Mouse (Mus musculus): ENCODE results near the gene Nlrc5. TPM values are rescaled to one million over a fixed set of nuclear protein-coding genes. Genes with fewer than 3 reads are reported as not detected.

Nlrc5 gene
- polyA plus RNA-seq, 1 experiment from 2014 or later = not detected

DNA sequence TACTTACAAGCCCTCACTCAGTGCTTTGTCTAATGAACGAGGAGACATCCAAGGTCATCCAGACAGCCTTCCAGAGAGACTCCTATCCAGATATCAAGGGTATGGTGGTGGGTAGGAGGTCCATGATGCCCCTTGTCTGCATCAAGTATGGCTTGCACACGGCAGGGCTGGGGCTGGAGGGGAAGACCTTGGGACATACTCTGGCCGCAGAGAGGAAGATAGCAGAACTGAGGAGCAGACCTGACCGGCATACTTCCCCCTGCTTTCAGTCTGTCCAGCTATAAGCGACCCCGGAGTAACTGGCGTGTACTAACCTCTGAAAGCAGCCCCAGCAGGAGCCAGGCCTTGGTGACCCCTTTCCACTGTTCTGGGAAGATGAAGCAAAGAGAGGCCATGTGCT is 24.6 kb upstream of the Nlrc5 start:
- no peaks in the 10 kb centered on the region for H3K36me3 ChIP-seq (ENCODE audit: control insufficient read depth, insufficient read depth, low read length)
- ATAC-seq (replicated peaks; ENCODE audit: low FRiP score) (no peak), DNase-seq (ENCODE audit: low spot score) (no peak)
- H3K9me3 ChIP-seq (ENCODE audit: control insufficient read depth, low read length) = no peaks in the 10 kb centered on the region
- no peak overlapping the region for H3K4me2 ChIP-seq
- peaks cover 11% of the 10 kb centered on the region for H3K4me1 ChIP-seq (replicated peaks; ENCODE audit: control insufficient read depth, insufficient read depth, low read length)
- no peak overlapping the region for H3K27ac ChIP-seq (ENCODE audit: low read depth, low read length)
- WGBS = 72% methylated on average over 7 of the region's 7 CpGs
- no peaks in the 10 kb centered on the region for H3K27me3 ChIP-seq (replicated peaks; ENCODE audit: control insufficient read depth, insufficient read depth, low read length)
- H3K4me3 ChIP-seq (ENCODE audit: low read depth, low read length) = no peak overlapping the region
- H3K9ac ChIP-seq (ENCODE audit: low read depth, low read length) = no peak overlapping the region

DNA sequence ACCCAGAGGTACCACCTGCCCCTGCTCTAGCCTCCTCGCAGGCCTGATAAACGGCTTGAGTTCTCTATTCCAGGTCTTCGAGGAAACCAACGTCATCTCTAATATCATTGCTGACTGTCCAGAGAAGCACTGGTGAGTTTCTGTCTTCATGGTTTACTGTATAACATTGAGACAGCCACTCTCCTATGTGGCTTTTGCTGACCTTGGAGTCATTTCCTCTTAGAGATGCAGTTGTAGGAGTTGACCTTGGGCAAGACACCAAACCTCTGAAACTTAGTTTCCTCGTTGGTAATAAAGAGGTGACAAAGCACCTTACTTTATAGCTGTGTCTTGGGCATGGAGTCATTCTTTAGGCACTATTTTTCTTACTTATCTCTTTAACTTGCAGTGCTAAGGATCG is 21.6 kb upstream of the Nlrc5 start:
- Histone ChIP-seq H3K27ac (ENCODE audit: low read depth, low read length) (no peak overlapping the region), H3K4me2 (no peak overlapping the region), H3K9ac (ENCODE audit: low read depth, low read length) (no peak overlapping the region), H3K4me1 (replicated peaks; ENCODE audit: control insufficient read depth, insufficient read depth, low read length) (peaks cover 11% of the 10 kb centered on the region), H3K9me3 (ENCODE audit: control insufficient read depth, low read length) (no peaks in the 10 kb centered on the region), H3K4me3 (ENCODE audit: low read depth, low read length) (no peak overlapping the region), H3K36me3 (ENCODE audit: control insufficient read depth, insufficient read depth, low read length) (no peaks in the 10 kb centered on the region), H3K27me3 (replicated peaks; ENCODE audit: control insufficient read depth, insufficient read depth, low read length) (no peaks in the 10 kb centered on the region)
- DNase-seq (ENCODE audit: low spot score) (no peak), ATAC-seq (replicated peaks; ENCODE audit: low FRiP score) (no peak)
- WGBS = 79% methylated on average over 6 of the region's 6 CpGs

GRCm38 (mm10) chr8:94413509-94413908 is 20.6 kb upstream of the Nlrc5 start:
- H3K9me3 ChIP-seq (ENCODE audit: control insufficient read depth, low read length) = no peaks in the 10 kb centered on the region
- H3K9ac ChIP-seq (ENCODE audit: low read depth, low read length) = no peak overlapping the region
- H3K36me3 ChIP-seq (ENCODE audit: control insufficient read depth, insufficient read depth, low read length) = no peaks in the 10 kb centered on the region
- H3K4me3 ChIP-seq (ENCODE audit: low read depth, low read length) = no peak overlapping the region
- WGBS = 72% methylated on average over 6 of the region's 6 CpGs
- no peak overlapping the region for H3K27ac ChIP-seq (ENCODE audit: low read depth, low read length)
- no peak for ATAC-seq (replicated peaks; ENCODE audit: low FRiP score)
- H3K27me3 ChIP-seq (replicated peaks; ENCODE audit: control insufficient read depth, insufficient read depth, low read length) = no peaks in the 10 kb centered on the region
- H3K4me1 ChIP-seq (replicated peaks; ENCODE audit: control insufficient read depth, insufficient read depth, low read length) = peaks cover 5% of the 10 kb centered on the region
- H3K4me2 ChIP-seq = no peak overlapping the region
- no peak for DNase-seq (ENCODE audit: low spot score)

DNA sequence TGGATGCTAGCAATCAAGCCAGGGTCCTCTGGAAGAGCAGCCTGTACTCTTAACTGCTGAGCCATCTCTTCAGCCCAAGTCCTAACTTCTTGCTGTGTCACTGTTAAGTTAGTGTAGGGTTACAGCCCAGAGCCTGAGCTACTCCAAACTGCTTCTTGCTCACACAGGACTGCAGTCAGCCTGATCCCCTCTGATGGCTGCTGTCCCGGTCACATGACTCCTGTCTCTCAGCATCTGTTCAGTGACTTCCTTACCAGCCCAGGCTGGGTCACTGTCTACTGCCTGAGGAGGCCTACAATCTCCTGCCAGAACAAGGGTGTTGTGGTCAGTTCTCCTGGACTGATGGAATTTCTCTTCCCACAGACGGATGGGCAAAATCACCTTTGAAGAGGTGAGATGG is 18.9 kb upstream of the Nlrc5 start:
- Histone ChIP-seq H3K9me3 (ENCODE audit: control insufficient read depth, low read length) (no peaks in the 10 kb centered on the region), H3K27ac (ENCODE audit: low read depth, low read length) (no peak overlapping the region), H3K4me3 (ENCODE audit: low read depth, low read length) (no peak overlapping the region), H3K27me3 (replicated peaks; ENCODE audit: control insufficient read depth, insufficient read depth, low read length) (no peaks in the 10 kb centered on the region), H3K36me3 (ENCODE audit: control insufficient read depth, insufficient read depth, low read length) (no peaks in the 10 kb centered on the region), H3K4me1 (replicated peaks; ENCODE audit: control insufficient read depth, insufficient read depth, low read length) (no peaks in the 10 kb centered on the region), H3K9ac (ENCODE audit: low read depth, low read length) (no peak overlapping the region), H3K4me2 (no peak overlapping the region)
- DNase-seq (ENCODE audit: low spot score) (no peak), ATAC-seq (replicated peaks; ENCODE audit: low FRiP score) (no peak)
- 59% methylated on average over 2 of the region's 2 CpGs for WGBS

- ATAC-seq (replicated peaks; ENCODE audit: low FRiP score) (no peak), DNase-seq (ENCODE audit: low spot score) (no peak)
- H3K36me3 ChIP-seq (ENCODE audit: control insufficient read depth, insufficient read depth, low read length) = no peaks in the 10 kb centered on the region
- no peaks in the 10 kb centered on the region for H3K27me3 ChIP-seq (replicated peaks; ENCODE audit: control insufficient read depth, insufficient read depth, low read length)
- H3K27ac ChIP-seq (ENCODE audit: low read depth, low read length) = no peak overlapping the region
- WGBS = 54% methylated on average over 9 of the region's 9 CpGs
- H3K4me1 ChIP-seq (replicated peaks; ENCODE audit: control insufficient read depth, insufficient read depth, low read length) = no peaks in the 10 kb centered on the region
- no peak overlapping the region for H3K9ac ChIP-seq (ENCODE audit: low read depth, low read length)
- no peak overlapping the region for H3K4me2 ChIP-seq
- no peaks in the 10 kb centered on the region for H3K9me3 ChIP-seq (ENCODE audit: control insufficient read depth, low read length)
- H3K4me3 ChIP-seq (ENCODE audit: low read depth, low read length) = no peak overlapping the region
Measured at GRCm38 (mm10) chr8:94418017-94418416, 16.1 kb upstream of the Nlrc5 start.

DNA sequence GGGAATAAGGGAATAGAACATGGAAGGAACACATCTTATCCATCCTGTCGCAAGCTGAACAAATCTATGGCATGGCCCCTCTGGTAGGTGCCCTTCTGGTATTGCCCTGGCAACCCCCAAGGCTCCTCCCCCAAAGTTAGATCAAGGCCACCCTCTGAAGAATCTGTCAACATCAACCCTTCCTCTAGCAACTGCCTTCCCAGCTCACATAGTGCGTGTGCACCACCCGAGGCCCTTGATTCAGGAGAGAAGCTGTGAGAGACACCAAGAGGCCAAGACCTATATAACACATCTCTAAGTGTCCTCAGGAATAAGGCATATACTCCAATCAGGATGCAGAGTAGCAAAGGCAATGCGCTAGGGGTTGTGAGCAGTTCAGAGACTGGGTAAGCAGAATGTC is 11.9 kb upstream of the Nlrc5 start:
- Histone ChIP-seq H3K27ac (ENCODE audit: low read depth, low read length) (no peak overlapping the region), H3K9me3 (ENCODE audit: control insufficient read depth, low read length) (no peaks in the 10 kb centered on the region), H3K36me3 (ENCODE audit: control insufficient read depth, insufficient read depth, low read length) (no peaks in the 10 kb centered on the region), H3K4me1 (replicated peaks; ENCODE audit: control insufficient read depth, insufficient read depth, low read length) (no peaks in the 10 kb centered on the region), H3K9ac (ENCODE audit: low read depth, low read length) (no peak overlapping the region), H3K27me3 (replicated peaks; ENCODE audit: control insufficient read depth, insufficient read depth, low read length) (no peaks in the 10 kb centered on the region), H3K4me3 (ENCODE audit: low read depth, low read length) (no peak overlapping the region), H3K4me2 (no peak overlapping the region)
- 84% methylated on average over 4 of the region's 4 CpGs for WGBS
- DNase-seq (ENCODE audit: low spot score) (no peak), ATAC-seq (replicated peaks; ENCODE audit: low FRiP score) (no peak)

GRCm38 (mm10) chr8:94427953-94428352 is 6.2 kb upstream of the Nlrc5 start:
- Histone ChIP-seq H3K4me2 (no peak overlapping the region), H3K27ac (ENCODE audit: low read depth, low read length) (no peak overlapping the region), H3K9me3 (ENCODE audit: control insufficient read depth, low read length) (no peaks in the 10 kb centered on the region), H3K4me3 (ENCODE audit: low read depth, low read length) (no peak overlapping the region), H3K4me1 (replicated peaks; ENCODE audit: control insufficient read depth, insufficient read depth, low read length) (no peaks in the 10 kb centered on the region), H3K27me3 (replicated peaks; ENCODE audit: control insufficient read depth, insufficient read depth, low read length) (peaks cover 7% of the 10 kb centered on the region), H3K36me3 (ENCODE audit: control insufficient read depth, insufficient read depth, low read length) (no peaks in the 10 kb centered on the region), H3K9ac (ENCODE audit: low read depth, low read length) (no peak overlapping the region)
- whole genome bisulfite sequencing = 52% methylated on average over 10 of the region's 10 CpGs
- DNase-seq (ENCODE audit: low spot score) (no peak), ATAC-seq (replicated peaks; ENCODE audit: low FRiP score) (no peak)

- no peaks in the 10 kb centered on the region for H3K36me3 ChIP-seq (ENCODE audit: control insufficient read depth, insufficient read depth, low read length)
- H3K27ac ChIP-seq (ENCODE audit: low read depth, low read length) = no peak overlapping the region
- H3K4me3 ChIP-seq (ENCODE audit: low read depth, low read length) = no peak overlapping the region
- no peak overlapping the region for H3K4me2 ChIP-seq
- peaks cover 11% of the 10 kb centered on the region for H3K27me3 ChIP-seq (replicated peaks; ENCODE audit: control insufficient read depth, insufficient read depth, low read length)
- 71% methylated on average over 4 of the region's 4 CpGs for WGBS
- DNase-seq (ENCODE audit: low spot score) (no peak), ATAC-seq (replicated peaks; ENCODE audit: low FRiP score) (no peak)
- no peak overlapping the region for H3K9ac ChIP-seq (ENCODE audit: low read depth, low read length)
- no peaks in the 10 kb centered on the region for H3K4me1 ChIP-seq (replicated peaks; ENCODE audit: control insufficient read depth, insufficient read depth, low read length)
- no peaks in the 10 kb centered on the region for H3K9me3 ChIP-seq (ENCODE audit: control insufficient read depth, low read length)
Measured at GRCm38 (mm10) chr8:94428420-94428819, 5.7 kb upstream of the Nlrc5 start.

- Histone ChIP-seq H3K27ac (ENCODE audit: low read depth, low read length) (no peak overlapping the region), H3K4me2 (no peak overlapping the region), H3K36me3 (ENCODE audit: control insufficient read depth, insufficient read depth, low read length) (no peaks in the 10 kb centered on the region), H3K9ac (ENCODE audit: low read depth, low read length) (no peak overlapping the region), H3K4me1 (replicated peaks; ENCODE audit: control insufficient read depth, insufficient read depth, low read length) (0 out of 2 replicates have a peak, but pooled peaks cover 3% of the 10 kb centered on the region), H3K27me3 (replicated peaks; ENCODE audit: control insufficient read depth, insufficient read depth, low read length) (peaks cover 20% of the 10 kb centered on the region), H3K4me3 (ENCODE audit: low read depth, low read length) (no peak overlapping the region), H3K9me3 (ENCODE audit: control insufficient read depth, low read length) (no peaks in the 10 kb centered on the region)
- WGBS = 76% methylated on average over 7 of the region's 7 CpGs
- DNase-seq (ENCODE audit: low spot score) (no peak), ATAC-seq (replicated peaks; ENCODE audit: low FRiP score) (no peak)
Measured at GRCm38 (mm10) chr8:94429376-94429775, 4.8 kb upstream of the Nlrc5 start.
